Mouse (Mus musculus): ENCODE measurements around the gene Tedc1. TPM values are rescaled to one million over a fixed set of nuclear protein-coding genes. Genes with fewer than 3 reads are reported as not detected.
A peak's percentile ranks its signal among the peaks of the same experiment; 100 is the strongest.

The Tedc1 gene
- polyA plus RNA-seq, 1 experiment from 2014 or later: 2.6 TPM

DNA sequence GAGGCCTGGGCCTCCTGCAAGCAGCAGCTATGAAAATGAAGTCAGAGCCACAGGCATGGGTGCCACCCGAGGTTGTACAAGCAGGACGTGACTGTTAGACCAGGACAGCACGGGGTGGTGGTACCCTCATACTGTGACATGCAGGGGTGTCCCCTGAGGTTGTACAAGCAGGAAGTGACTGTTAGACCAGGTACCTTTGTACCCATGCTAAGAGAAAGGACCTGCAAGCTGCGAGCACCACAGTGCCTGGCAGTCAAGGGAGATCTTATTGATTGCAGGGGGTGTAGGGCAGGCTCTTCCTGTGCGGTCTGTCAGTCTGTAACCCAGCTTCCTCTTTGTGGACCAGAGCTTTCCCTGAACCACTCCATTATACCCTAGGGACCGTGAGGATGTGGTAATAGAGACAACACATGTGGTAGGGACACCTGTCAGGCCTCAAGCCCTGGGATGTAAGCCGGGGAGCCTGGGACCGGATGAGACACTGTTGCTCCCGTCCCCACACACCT is 11.9 kb downstream of the Tedc1 start:
- no peak overlapping the region for H3K4me2 ChIP-seq (replicated peaks; ENCODE audit: low read depth, low read length)
- 73% methylated on average over 9 of the region's 9 CpGs for WGBS
- no peak overlapping the region for H3K9ac ChIP-seq (replicated peaks; ENCODE audit: low read depth)
- no peaks in the 10 kb centered on the region for H3K36me3 ChIP-seq (ENCODE audit: insufficient read depth, low read length)
- no peak overlapping the region for H3K4me3 ChIP-seq (ENCODE audit: low read depth, low read length)
- ATAC-seq (no peak), DNase-seq (ENCODE audit: low spot score) (no peak)
- H3K27me3 ChIP-seq (replicated peaks; ENCODE audit: insufficient read depth, low read length): no peaks in the 10 kb centered on the region
- no peaks in the 10 kb centered on the region for H3K4me1 ChIP-seq (ENCODE audit: insufficient read depth, low read depth, low read length)
- H3K9me3 ChIP-seq (ENCODE audit: low read length): no peaks in the 10 kb centered on the region
- H3K27ac ChIP-seq (ENCODE audit: low read length): no peak overlapping the region
- TF ChIP-seq EP300 (IDR thresholded peaks at IDR 0.05) (no peak), CTCF (IDR thresholded peaks at IDR 0.05) (no peak)

DNA sequence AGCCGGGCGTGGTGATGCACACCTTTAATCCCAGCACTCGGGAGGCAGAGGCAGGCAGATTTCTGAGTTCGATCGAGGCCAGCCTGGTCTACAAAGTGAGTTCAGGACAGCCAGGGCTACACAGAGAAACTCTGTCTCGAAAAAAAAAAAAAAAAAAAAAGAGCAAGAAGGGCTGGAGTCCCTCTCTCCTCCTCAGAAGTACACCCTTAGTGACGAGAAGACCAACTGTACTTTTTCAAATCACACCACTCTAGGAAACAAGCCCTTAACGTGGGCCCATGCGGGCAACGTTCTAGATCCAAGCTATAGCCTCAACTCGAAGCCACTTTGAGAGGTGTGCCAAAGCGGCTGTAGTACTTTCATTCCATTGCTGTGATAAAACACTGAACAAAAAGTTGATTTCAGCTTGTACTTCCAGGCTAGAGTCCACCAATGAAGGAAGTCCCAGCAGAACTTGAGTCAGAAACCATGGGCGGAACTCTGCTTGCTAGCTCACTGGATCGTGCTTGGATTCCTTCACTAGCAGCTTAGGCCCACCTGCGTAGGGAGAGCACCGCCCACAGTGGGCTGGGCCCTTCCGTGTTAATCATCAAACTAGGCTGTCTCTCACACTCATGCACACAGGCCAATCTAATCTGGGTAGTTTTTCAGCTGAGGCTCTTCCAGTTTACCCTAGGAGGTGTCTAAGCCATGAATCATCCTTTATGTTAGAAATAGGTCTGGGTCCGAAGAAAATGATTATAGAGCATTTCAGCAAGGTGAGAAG is 20.9 kb downstream of the Tedc1 start:
- ATAC-seq (no peak), DNase-seq (ENCODE audit: low spot score) (no peak)
- Histone ChIP-seq H3K9ac (replicated peaks; ENCODE audit: low read depth) (no peak overlapping the region), H3K9me3 (ENCODE audit: low read length) (no peaks in the 10 kb centered on the region), H3K27ac (ENCODE audit: low read length) (no peak overlapping the region), H3K36me3 (ENCODE audit: insufficient read depth, low read length) (no peaks in the 10 kb centered on the region), H3K4me2 (replicated peaks; ENCODE audit: low read depth, low read length) (no peak overlapping the region), H3K4me1 (ENCODE audit: insufficient read depth, low read depth, low read length) (no peaks in the 10 kb centered on the region), H3K4me3 (ENCODE audit: low read depth, low read length) (no peak overlapping the region), H3K27me3 (replicated peaks; ENCODE audit: insufficient read depth, low read length) (no peaks in the 10 kb centered on the region)
- WGBS: 82% methylated on average over 17 of the region's 18 CpGs
- no peak for TF ChIP-seq EP300 (IDR thresholded peaks at IDR 0.05)
- TF ChIP-seq CTCF (IDR thresholded peaks at IDR 0.05): no peak

DNA sequence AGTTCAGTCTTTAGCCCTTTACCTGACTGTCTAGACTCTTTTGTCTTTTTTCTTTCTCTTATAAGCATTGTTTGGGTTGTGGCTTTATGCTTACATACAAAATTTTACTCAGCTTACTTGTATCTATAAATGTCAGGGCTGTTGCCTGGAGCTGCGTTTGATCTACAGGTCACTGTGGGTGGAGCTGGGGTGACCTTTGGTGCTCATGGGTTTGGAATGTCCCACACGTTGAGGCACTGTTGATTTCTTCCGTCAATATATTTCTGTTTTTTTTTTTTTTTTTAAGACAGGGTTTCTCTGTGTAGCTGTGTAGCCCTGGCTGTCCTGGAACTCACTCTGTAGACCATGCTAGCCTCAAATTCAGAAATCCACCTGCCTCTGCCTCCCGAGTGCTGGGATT is 24.8 kb downstream of the Tedc1 start:
- TF ChIP-seq EP300 (IDR thresholded peaks at IDR 0.05) (no peak), CTCF (IDR thresholded peaks at IDR 0.05) (no peak)
- Histone ChIP-seq H3K9ac (replicated peaks; ENCODE audit: low read depth) (no peak overlapping the region), H3K9me3 (ENCODE audit: low read length) (no peaks in the 10 kb centered on the region), H3K36me3 (ENCODE audit: insufficient read depth, low read length) (no peaks in the 10 kb centered on the region), H3K27ac (ENCODE audit: low read length) (no peak overlapping the region), H3K4me1 (ENCODE audit: insufficient read depth, low read depth, low read length) (peaks cover under 1% of the 10 kb centered on the region; the same call in 1 of the 2 replicates), H3K27me3 (replicated peaks; ENCODE audit: insufficient read depth, low read length) (no peaks in the 10 kb centered on the region), H3K4me2 (replicated peaks; ENCODE audit: low read depth, low read length) (no peak overlapping the region), H3K4me3 (ENCODE audit: low read depth, low read length) (no peak overlapping the region)
- 31% methylated on average over 4 of the region's 4 CpGs for WGBS
- ATAC-seq (no peak), DNase-seq (ENCODE audit: low spot score) (no peak)

DNA sequence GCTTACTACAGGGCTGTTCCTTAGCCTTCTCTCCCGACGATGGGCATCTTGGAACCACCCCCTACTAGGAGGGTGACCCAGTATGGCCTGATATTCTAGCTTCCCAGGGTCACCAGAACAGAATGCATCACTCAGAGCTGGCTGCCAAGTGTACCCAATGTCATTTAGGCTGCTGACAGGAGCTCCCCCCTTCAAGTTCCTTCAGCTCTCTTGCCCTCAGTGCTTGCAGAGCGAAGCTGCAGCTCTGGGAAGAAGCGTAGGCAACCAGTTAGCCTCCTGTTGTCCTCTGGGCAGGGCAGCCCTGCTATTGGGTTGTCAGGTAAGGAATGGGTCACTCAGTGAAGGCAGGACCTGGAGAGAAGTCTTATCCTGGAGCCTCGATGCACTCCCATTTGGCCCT is 28.7 kb downstream of the Tedc1 start:
- no peaks in the 10 kb centered on the region for H3K36me3 ChIP-seq (ENCODE audit: insufficient read depth, low read length)
- H3K4me3 ChIP-seq (ENCODE audit: low read depth, low read length): no peak overlapping the region
- no peak for ATAC-seq
- no peak for DNase-seq (ENCODE audit: low spot score)
- peaks cover 8% of the 10 kb centered on the region; the same call in 1 of the 2 replicates for H3K4me1 ChIP-seq (ENCODE audit: insufficient read depth, low read depth, low read length)
- no peak overlapping the region for H3K27ac ChIP-seq (ENCODE audit: low read length)
- WGBS: 58% methylated on average over 5 of the region's 5 CpGs
- no peaks in the 10 kb centered on the region for H3K9me3 ChIP-seq (ENCODE audit: low read length)
- H3K4me2 ChIP-seq (replicated peaks; ENCODE audit: low read depth, low read length): no peak overlapping the region
- no peak for TF ChIP-seq EP300 (IDR thresholded peaks at IDR 0.05)
- TF ChIP-seq CTCF (IDR thresholded peaks at IDR 0.05): no peak
- peaks cover 10% of the 10 kb centered on the region; the same call in 1 of the 2 replicates for H3K27me3 ChIP-seq (replicated peaks; ENCODE audit: insufficient read depth, low read length)
- H3K9ac ChIP-seq (replicated peaks; ENCODE audit: low read depth): no peak overlapping the region

DNA sequence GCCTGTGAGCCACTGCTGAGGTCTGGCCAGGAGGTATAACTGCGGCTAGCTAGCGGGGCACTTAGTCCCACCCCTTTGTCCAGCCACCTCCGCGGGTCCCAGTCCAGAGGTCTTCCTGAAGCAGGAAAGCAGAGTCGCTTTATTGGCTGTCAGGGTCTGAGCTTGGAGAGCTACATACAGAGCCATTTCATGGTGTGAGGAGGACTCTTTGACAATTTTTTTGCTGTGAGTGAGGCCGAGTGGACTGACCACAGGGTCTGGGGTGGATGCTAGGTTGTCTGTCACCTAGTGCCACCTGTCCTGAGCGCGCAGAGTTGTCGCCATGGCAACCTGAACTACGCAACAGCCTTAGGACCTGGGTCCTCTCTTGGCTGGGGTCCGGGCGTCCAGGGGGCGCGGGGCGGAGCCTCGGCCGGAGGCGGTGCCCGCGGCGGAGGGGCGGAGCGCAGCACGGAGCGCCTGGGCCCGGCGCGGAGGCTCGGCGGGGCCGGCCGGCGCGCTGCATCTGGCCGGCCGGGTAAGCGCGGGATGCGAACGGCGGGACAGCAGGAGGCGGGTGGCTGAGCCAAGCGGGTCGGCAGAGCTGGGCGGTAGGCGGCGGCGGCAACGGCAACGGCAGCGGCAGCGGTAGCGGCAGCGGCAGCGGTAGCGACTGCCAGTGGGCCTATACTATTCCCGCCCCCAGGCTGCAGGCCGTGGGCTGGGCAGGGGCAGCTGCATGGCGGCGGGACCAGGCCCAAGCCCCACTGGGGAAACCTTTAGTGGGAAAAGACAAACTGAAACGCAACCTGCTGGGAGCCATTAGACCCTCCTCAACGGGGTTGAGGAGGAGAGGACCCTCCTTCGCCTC is 29.4 kb downstream of the Tedc1 start, which contains the start of gene Tmem121:
Tmem121 (plus strand) TSS at position 489 of the 850 bp plus-strand sequence.
- peaks cover 8% of the 10 kb centered on the region; the same call in 1 of the 2 replicates for H3K4me1 ChIP-seq (ENCODE audit: insufficient read depth, low read depth, low read length)
- ATAC-seq (peak; percentile 20; the same call in 1 of the 2 replicates), DNase-seq (ENCODE audit: low spot score) (no peak)
- no peak within 1 kb of the TSS for H3K9ac ChIP-seq (replicated peaks; ENCODE audit: low read depth)
- H3K27ac ChIP-seq (ENCODE audit: low read length): no peak within 1 kb of the TSS
- no peaks in the 10 kb centered on the region for H3K36me3 ChIP-seq (ENCODE audit: insufficient read depth, low read length)
- peaks cover 10% of the 10 kb centered on the region; the same call in 1 of the 2 replicates for H3K27me3 ChIP-seq (replicated peaks; ENCODE audit: insufficient read depth, low read length)
- TF ChIP-seq CTCF (IDR thresholded peaks at IDR 0.05): no peak
- no peak for TF ChIP-seq EP300 (IDR thresholded peaks at IDR 0.05)
- H3K9me3 ChIP-seq (ENCODE audit: low read length): no peaks in the 10 kb centered on the region
- H3K4me2 ChIP-seq (replicated peaks; ENCODE audit: low read depth, low read length): peak within 1 kb of the TSS; percentile 70
- peak within 1 kb of the TSS; percentile 43 for H3K4me3 ChIP-seq (ENCODE audit: low read depth, low read length)
- WGBS: 3% methylated on average over 60 of the region's 63 CpGs

All from lung, postnatal 0 days (tissue).